ENCODE assay signal across 10 mouse cellular contexts in genomic region chr5:149852516-149852915, GRCm38 (mm10).
DNase-seq lines count a peak whose midpoint lies in the region; ATAC-seq and TF ChIP-seq lines count a peak whose summit lies in the region.
"Had no signal": no experiment of that assay in that cellular context is flagged by ENCODE, and none has a peak within 500 bp of the region (broad histone marks: within the 10 kb centered on the region; RNA-seq: fewer than 3 reads in every experiment).

No protein-coding gene starts in this region.

- no peak overlapping the region for H3K27ac ChIP-seq in heart, embryonic 12.5 days (ENCODE audit: poor library complexity, severe bottlenecking)
- no peak overlapping the region for H3K27ac ChIP-seq in midbrain, embryonic 14.5 days (replicated peaks; ENCODE audit: low read depth, low read length)
- H3K27ac ChIP-seq in midbrain, postnatal 0 days (ENCODE audit: low read depth, low read length) = no peak overlapping the region

- no peaks in the 10 kb centered on the region for H3K36me3 ChIP-seq in heart, embryonic 12.5 days
- H3K36me3 ChIP-seq in midbrain, embryonic 14.5 days (ENCODE audit: control insufficient read depth, insufficient read depth, low read length) = no peaks in the 10 kb centered on the region
- no peaks in the 10 kb centered on the region for H3K36me3 ChIP-seq in midbrain, postnatal 0 days (ENCODE audit: insufficient read depth, low read length)

- 18% methylated on average over 16 of the region's 16 CpGs for WGBS in heart, embryonic 12.5 days
- 60% methylated on average over 16 of the region's 16 CpGs for WGBS in midbrain, embryonic 14.5 days
- 53% methylated on average over 16 of the region's 16 CpGs for WGBS in midbrain, postnatal 0 days

- no peak for TF ChIP-seq CTCF in midbrain, postnatal 0 days (IDR thresholded peaks at IDR 0.05)

- no peaks in the 10 kb centered on the region for H3K9me3 ChIP-seq in heart, embryonic 12.5 days (replicated peaks)
- H3K9me3 ChIP-seq in midbrain, embryonic 14.5 days (ENCODE audit: control insufficient read depth, low read length) = no peaks in the 10 kb centered on the region
- no peaks in the 10 kb centered on the region for H3K9me3 ChIP-seq in midbrain, postnatal 0 days (ENCODE audit: low read length)

- DNase-seq in heart, postnatal 10 days = no peak
- DNase-seq in midbrain, embryonic 14.5 days = no peak
- no peak for DNase-seq in midbrain, postnatal 0 days (ENCODE audit: low spot score)
- no peak for DNase-seq in embryo, embryonic 10.5 days (ENCODE audit: low spot score)
- DNase-seq in layer of hippocampus, postnatal 25 days (ENCODE audit: extremely low spot score in 1 of 2, low spot score in 1 of 2) = no peak
- DNase-seq: kidney, adult 8-10 months; right cerebral cortex, postnatal 14 days had no signal

- peak overlapping the region; percentile 58 for H3K4me2 ChIP-seq in heart, embryonic 12.5 days
- H3K4me2 ChIP-seq in midbrain, embryonic 14.5 days (ENCODE audit: low read length) = 0 out of 2 replicates have a peak overlapping the region, but pooled peaks have one; percentile 4
- H3K4me2 ChIP-seq in midbrain, postnatal 0 days (ENCODE audit: low read depth, low read length, poor library complexity, severe bottlenecking) = no peak overlapping the region

- no peak overlapping the region for H3K9ac ChIP-seq in heart, embryonic 12.5 days
- no peak overlapping the region for H3K9ac ChIP-seq in midbrain, embryonic 14.5 days (replicated peaks; ENCODE audit: low read length)
- H3K9ac ChIP-seq in midbrain, postnatal 0 days (replicated peaks; ENCODE audit: low read length, poor library complexity, severe bottlenecking) = no peak overlapping the region

- peak overlapping the region; percentile 12 for H3K4me3 ChIP-seq in heart, embryonic 12.5 days
- no peak overlapping the region for H3K4me3 ChIP-seq in midbrain, embryonic 14.5 days (replicated peaks; ENCODE audit: low read depth, low read length)
- no peak overlapping the region for H3K4me3 ChIP-seq in midbrain, postnatal 0 days (ENCODE audit: low read depth, low read length)

- peaks cover 10% of the 10 kb centered on the region; the same call in 1 of the 2 replicates for H3K4me1 ChIP-seq in heart, embryonic 12.5 days (replicated peaks)
- H3K4me1 ChIP-seq in midbrain, embryonic 14.5 days (ENCODE audit: control insufficient read depth, insufficient read depth, low read length) = no peaks in the 10 kb centered on the region
- no peaks in the 10 kb centered on the region for H3K4me1 ChIP-seq in midbrain, postnatal 0 days (ENCODE audit: insufficient read depth, low read length)

- no peak for ATAC-seq in heart, embryonic 12.5 days (ENCODE audit: insufficient number of reproducible peaks, low FRiP score)
- no peak for ATAC-seq in midbrain, embryonic 14.5 days (ENCODE audit: low FRiP score, low TSS enrichment)
- ATAC-seq in midbrain, postnatal 0 days (ENCODE audit: low FRiP score) = no peak
- ATAC-seq in hematopoietic stem cell, adult 5-6 weeks (replicated peaks in 1 of 2; ENCODE audit: insufficient read depth in 1 of 2, low FRiP score in 2 of 2, low TSS enrichment in 1 of 2, low read depth in 1 of 2, poor library complexity in 2 of 2, severe bottlenecking in 2 of 2) = peak; percentile 67 to 73
- peak; percentile 53; the same call in 1 of the 2 replicates for ATAC-seq in megakaryocyte-erythroid progenitor cell, adult 5-6 weeks (replicated peaks; ENCODE audit: low FRiP score, low TSS enrichment, poor library complexity, severe bottlenecking)

- H3K27me3 ChIP-seq in heart, embryonic 12.5 days (replicated peaks) = no peaks in the 10 kb centered on the region; the same call in 1 of the 2 replicates
- H3K27me3 ChIP-seq in midbrain, embryonic 14.5 days (ENCODE audit: control insufficient read depth, insufficient read depth, low read length) = no peaks in the 10 kb centered on the region
- no peaks in the 10 kb centered on the region for H3K27me3 ChIP-seq in midbrain, postnatal 0 days (ENCODE audit: insufficient read depth, low read length)

- intact Hi-C loops in heart, postnatal 10 days (cut with DNase I) = loop anchor here (10.0 kb wide), 1 partner anchor 208 kb away; no protein-coding TSS in a partner anchor

Comparison
In these comparisons a context has a peak if more than half of its experiments do, and no peak if none do; other contexts are left out.
1. ATAC-seq: peak in hematopoietic stem cell, adult 5-6 weeks (2 of 2) and megakaryocyte-erythroid progenitor cell, adult 5-6 weeks (single experiment); none in heart, embryonic 12.5 days (single experiment), midbrain, embryonic 14.5 days (single experiment) and midbrain, postnatal 0 days (single experiment).